Mouse (Mus musculus) lung, adult 2 months (tissue): ENCODE measurements around the gene Fam198a. TPM values are rescaled to one million over a fixed set of nuclear protein-coding genes. Genes with fewer than 3 reads are reported as not detected.

Source experiments
- DNase-seq: peaks from one replicate; pipeline ENCODE4 v3.0.0; 2022
- H3K4me1 ChIP-seq: fragments of 200-500 bp; 2 replicates; pipeline ENCODE4 v1.6.1; 2011; ENCODE audit warnings: low read length; ENCODE audit not compliant: control insufficient read depth, insufficient read depth
- H3K4me3 ChIP-seq: fragments of 200-500 bp; replicated peaks from 2 replicates; pipeline ENCODE3; 2011; ENCODE audit warnings: low read depth, mild to moderate bottlenecking, control low read depth, low read length; ENCODE audit errors: extremely low read depth
- CTCF ChIP-seq: fragments of 200-500 bp; IDR thresholded peaks from 2 replicates; pipeline ENCODE4 v1.5.1; 2011; ENCODE audit warnings: mild to moderate bottlenecking, low read length, control low read depth; ENCODE audit not compliant: insufficient read depth
- POLR2A ChIP-seq: fragments of 200-500 bp; IDR thresholded peaks from 2 replicates; pipeline ENCODE4 v1.6.1; 2011; ENCODE audit warnings: low read depth, mild to moderate bottlenecking, control low read depth, low read length, borderline replicate concordance; ENCODE audit errors: extremely low read depth
- WGBS: fragments of 180-500 bp; shearing (Covaris S2); methylation state at CpG from one replicate; pipeline ENCODE4 v1.1.7; 2018; 5-methylcytosine and 5-hydroxymethylcytosine counted together
- polyA plus RNA-seq: library from polyadenylated mRNA; depleted of rRNA; stranded (reverse); fragments of >200 nt; gene quantifications from 2 replicates; pipeline ENCODE4 v1.2.3, GENCODE M21; 2012

Gene Fam198a
- polyA plus RNA-seq, 1 experiment: 8.4 TPM

DNA sequence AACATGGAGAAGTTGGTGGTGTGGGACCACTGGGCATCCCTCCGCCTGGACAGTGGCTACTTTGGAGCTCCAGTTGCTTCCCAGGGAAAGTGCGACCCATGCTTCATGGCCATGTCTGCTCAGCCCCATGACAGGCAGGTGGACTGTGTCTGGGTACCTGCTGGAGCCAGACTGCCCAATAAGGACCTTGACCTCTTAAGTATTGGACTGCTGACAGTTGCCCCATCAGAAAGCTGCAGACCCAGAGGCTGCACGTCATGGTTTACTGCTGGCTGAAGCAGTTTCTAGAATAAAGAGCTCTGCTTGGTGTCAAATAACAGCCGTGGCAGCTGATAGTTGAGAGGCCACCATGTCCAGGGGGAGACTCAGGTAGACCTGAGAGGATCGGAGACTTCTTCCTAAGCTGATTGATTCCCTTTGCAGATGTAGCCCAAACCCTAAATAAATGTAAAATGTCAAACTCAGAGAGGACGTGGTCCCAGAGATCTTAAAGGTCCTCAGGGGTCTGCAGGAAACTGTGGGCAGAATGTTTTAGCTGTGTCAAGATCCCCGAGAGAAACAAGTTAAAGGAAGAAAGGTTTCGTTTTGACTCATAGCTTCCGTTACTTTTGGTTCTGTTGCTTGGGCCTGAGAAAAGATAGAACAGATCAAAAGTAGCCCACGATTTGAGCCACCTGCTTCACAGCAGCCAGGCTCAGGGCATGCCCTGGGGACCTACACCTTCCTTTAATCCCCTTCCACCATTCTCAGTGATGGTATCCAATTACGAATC is 24.0 kb upstream of the Fam198a start:
- 50% methylated on average over 11 of the region's 11 CpGs for WGBS

DNA sequence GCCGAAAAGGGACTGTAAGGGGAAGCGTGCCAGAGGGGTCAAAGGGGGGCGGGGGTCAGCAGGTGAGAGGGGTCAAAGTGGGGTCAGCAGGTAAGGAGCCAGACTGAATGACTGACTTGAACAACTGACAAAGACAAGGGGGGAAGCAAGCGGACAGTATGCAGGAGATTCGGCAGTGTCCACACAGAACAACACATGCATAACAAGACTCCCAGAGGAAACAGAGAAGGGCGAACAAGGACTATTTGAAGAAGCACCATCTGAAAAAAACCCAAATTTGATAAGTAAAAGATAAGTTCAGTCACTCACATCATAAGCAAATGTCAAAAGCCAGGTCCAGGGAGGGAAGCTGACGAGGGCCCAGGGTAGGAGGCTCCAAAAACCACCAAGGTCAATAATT is 23.1 kb upstream of the Fam198a start:
- H3K4me3 ChIP-seq: no peak overlapping the region
- 81% methylated on average over 7 of the region's 7 CpGs for WGBS
- no peak for DNase-seq
- H3K4me1 ChIP-seq: no peaks in the 10 kb centered on the region
- TF ChIP-seq CTCF (no peak), POLR2A (no peak)

More for the DNA sequence above, 24.0 kb upstream of the Fam198a start:
- no peak for DNase-seq
- TF ChIP-seq POLR2A (no peak), CTCF (no peak)
- no peaks in the 10 kb centered on the region for H3K4me1 ChIP-seq
- H3K4me3 ChIP-seq: no peak overlapping the region

DNA sequence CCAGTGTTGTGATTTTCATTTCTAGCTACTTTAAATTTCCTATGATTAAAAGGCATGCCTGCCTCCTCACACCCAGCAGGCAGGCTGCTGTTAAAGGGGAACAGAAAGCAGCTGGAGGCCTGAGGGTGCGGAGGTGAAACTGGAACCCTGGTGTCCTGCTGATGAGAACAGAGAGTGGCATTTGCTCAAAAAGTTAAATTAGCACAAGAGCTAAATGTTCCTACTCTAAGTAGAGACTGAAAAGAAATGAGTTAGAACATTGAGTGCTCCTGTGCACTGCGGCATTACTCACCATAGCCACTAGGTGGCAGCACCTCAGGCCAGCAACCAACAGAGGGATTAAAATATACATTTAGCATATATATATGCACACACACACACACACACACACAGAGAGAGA is 22.3 kb upstream of the Fam198a start:
- Histone ChIP-seq H3K4me1 (no peaks in the 10 kb centered on the region), H3K4me3 (no peak overlapping the region)
- peak; percentile 50 for DNase-seq
- peak; percentile 96 for TF ChIP-seq CTCF
- no peak for TF ChIP-seq POLR2A
- WGBS: 28% methylated on average over 2 of the region's 2 CpGs

DNA sequence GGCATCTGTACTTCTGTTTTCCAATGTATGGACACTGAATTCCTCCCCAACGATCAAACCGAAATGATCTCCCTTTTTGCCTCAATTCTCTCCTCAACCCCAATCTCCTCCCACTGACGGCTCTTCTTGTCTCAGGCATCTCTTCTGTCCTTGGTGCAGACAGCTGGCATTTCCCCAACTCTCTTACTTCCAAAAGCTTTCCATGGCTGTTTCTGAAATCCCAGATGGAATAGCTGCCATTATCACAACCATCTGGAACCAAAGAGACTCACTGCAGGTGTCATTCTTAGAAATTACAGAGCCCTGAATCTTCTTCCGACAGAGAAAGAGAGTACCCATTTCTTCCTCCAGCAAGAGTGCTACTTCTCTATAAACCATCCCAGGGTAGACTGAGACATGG is 15.9 kb upstream of the Fam198a start:
- no peak for TF ChIP-seq POLR2A
- TF ChIP-seq CTCF: no peak
- Histone ChIP-seq H3K4me1 (no peaks in the 10 kb centered on the region), H3K4me3 (no peak overlapping the region)
- 76% methylated on average over 4 of the region's 4 CpGs for WGBS
- DNase-seq: no peak

DNA sequence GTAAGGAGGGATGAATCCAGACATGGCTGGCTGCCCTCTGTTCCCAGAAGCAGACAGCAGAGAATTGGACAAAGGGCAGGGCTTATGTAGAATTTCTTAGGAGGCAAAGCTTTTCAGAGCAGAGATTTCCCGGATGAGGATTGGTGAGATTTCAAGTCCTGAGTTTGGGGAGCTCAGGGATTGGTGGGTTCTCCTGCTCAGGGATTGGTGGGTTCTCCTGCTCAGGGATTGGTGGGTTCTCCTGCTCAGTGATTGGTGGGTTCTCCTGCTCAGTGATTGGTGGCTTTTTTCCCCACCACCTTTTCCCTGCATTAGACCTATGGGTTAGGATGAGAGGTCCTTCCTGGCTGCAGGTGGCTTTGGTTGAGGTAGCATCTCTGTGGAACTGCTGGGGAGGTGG is 13.8 kb upstream of the Fam198a start:
- Histone ChIP-seq H3K4me3 (no peak overlapping the region), H3K4me1 (no peaks in the 10 kb centered on the region)
- WGBS: 68% methylated on average over 1 of the region's 1 CpGs
- TF ChIP-seq CTCF (no peak), POLR2A (no peak)
- no peak for DNase-seq

DNA sequence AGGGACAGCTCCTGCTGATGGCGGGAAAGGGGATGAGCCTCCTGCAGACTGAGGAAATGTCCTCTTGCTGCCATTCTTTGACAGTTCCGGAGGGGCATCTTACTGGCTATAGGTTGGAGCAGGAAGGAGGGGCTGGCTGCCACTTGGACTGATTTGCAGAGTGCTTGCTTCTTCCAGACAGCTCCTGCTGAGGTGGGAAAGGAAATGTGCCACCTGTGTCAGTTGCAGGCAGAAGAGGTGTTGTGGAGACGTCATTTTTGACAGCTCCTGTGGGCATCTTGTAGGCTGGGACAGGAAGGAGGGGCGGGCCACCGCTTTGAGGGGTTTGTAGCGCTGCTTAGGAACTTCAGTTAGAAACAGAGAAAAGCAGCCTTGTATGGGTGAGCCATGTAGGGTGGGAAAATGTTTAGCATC is 13.3 kb upstream of the Fam198a start:
- H3K4me3 ChIP-seq: no peak overlapping the region
- H3K4me1 ChIP-seq: no peaks in the 10 kb centered on the region
- DNase-seq: no peak
- TF ChIP-seq POLR2A (no peak), CTCF (no peak)
- 37% methylated on average over 6 of the region's 6 CpGs for WGBS

DNA sequence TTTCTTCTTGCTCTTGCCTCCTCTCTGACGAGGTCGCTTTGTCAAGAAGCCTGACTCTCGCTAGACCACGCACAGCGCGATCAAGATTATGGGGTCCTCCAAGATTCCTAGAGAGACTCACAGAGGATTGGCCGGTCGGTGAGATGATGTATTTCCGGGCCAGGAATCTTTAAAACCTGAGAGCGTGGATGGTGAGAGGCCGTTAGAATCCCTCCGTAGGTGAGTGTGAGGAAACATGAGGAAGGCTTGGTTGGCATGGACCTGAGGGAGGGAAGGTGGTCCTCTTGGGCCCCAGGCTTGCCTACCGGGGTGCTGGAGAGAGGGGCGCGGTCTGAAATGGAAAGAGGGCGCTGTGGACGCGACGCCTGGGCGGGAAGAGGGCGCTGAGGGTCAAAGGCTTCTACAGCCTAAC is 12.8 kb upstream of the Fam198a start:
- DNase-seq: no peak
- no peaks in the 10 kb centered on the region for H3K4me1 ChIP-seq
- WGBS: 42% methylated on average over 21 of the region's 21 CpGs
- TF ChIP-seq CTCF: no peak
- TF ChIP-seq POLR2A: no peak
- peak overlapping the region; percentile 17 for H3K4me3 ChIP-seq

DNA sequence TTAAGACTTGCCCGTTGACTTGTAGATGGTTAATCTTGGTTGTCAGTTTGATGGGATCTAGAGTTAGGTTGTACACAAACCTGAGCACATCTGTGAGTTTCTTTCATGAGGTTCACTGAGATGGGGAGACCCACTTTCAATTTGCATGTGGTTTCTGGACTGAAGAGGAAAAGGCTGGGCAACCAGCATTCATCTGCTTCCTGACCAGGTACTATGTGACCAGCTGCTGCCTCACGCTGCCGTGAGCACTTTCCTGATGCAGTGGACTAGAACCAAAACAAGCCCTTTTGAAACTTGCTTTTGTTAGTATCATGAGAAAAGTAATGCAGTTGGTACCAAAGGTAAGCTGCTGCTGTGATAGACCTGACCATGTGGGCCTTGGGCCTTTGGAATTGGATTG is 7.8 kb upstream of the Fam198a start:
- Histone ChIP-seq H3K4me1 (no peaks in the 10 kb centered on the region), H3K4me3 (no peak overlapping the region)
- TF ChIP-seq CTCF (no peak), POLR2A (no peak)
- DNase-seq: no peak
- 67% methylated on average over 3 of the region's 3 CpGs for WGBS

DNA sequence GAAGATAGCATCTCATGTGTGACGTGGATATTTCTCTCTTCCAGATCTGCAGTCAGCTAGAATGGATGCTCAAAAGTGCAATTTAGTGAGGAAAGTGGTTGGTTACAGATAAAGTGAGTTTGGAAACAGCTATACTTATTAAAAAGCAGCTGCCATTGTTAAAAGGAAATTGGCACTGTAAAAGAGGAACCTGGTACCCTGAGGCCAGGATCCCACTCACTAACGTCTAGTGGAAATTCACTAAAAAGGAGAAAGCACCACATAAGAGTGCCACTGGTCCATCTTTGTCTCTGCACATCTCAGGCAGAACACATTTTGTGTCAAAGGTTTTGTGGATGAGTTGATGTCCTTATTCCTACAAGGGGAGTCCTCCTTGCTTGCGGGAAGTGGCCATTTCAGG is 7.2 kb upstream of the Fam198a start:
- H3K4me1 ChIP-seq: no peaks in the 10 kb centered on the region
- whole genome bisulfite sequencing: 79% methylated on average over 3 of the region's 3 CpGs
- TF ChIP-seq CTCF: no peak
- TF ChIP-seq POLR2A: no peak
- H3K4me3 ChIP-seq: no peak overlapping the region
- DNase-seq: no peak

DNA sequence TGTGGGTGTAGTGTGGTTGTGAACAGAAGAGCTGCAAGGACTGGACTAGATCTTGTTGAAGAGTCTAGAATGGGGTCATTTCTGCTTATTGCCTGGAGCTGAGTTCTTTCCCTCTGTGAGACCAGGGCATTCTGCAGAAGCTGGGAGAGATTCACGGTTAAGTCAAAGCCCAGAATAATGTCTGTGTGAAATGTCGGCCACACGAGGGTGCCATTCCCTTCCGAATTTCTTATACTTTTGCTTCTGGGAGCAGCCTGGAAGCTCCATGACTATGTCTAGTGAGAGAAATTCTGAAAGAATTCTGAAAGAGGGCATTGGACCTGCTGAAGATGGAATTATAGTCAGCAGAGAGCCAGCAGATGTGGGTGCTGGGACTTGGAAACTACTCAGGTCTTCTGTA is 3.0 kb upstream of the Fam198a start:
- peak; percentile 46 for DNase-seq
- TF ChIP-seq CTCF (peak; percentile 27; the same call in 1 of the 2 replicates), POLR2A (no peak)
- 10% methylated on average over 4 of the region's 4 CpGs for WGBS

More for the DNA sequence above, 3.0 kb upstream of the Fam198a start:
- no peak overlapping the region for H3K4me3 ChIP-seq
- H3K4me1 ChIP-seq: no peaks in the 10 kb centered on the region
